8 mouse cellular contexts compared by ENCODE assay signal in the genomic region with DNA sequence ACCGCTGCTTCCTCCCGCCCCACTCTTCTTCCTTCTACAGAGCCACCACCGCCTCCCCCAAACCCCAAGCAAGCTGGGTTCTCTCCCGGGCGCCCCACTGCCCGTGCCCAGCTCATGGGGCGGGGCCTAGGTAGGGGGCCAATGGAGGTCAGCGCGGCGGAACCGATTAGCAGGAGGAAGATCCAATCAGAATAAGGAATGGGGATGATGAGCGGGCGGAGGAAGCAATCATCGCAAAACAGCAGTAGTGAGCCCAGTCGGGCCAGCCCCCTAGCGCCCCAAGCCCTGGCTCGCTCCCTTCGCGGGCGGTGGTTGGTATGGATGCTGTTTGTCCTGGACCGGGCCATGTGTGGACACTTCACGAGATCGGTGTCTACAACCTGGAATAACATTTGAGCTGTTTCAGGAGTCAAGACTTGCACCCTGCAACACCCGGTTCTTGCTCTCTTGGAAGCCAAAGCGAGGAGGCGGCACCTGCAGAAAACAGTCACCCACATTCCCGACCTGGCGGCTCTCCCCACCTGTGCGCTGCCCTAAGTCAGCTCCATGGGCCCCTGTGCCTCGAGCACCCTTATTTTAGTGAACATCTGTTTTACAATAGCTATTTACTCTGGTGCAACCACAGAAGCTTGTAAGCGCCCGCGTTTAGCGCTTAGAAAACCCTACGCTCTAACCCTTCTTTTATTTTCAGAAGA. TPM values are rescaled to one million over a fixed set of nuclear protein-coding genes. Genes with fewer than 3 reads are reported as not detected.
DNase-seq lines count a peak whose midpoint lies in the region; ATAC-seq and TF ChIP-seq lines count a peak whose summit lies in the region.

A gene (minus strand): TSS at position 129 of the 695 bp plus-strand sequence.

- H3K79me2 ChIP-seq in MEL (ENCODE audit: control insufficient read depth, insufficient read depth, low read length, poor library complexity), result no peaks in the 10 kb centered on the region

- ATAC-seq in forebrain, postnatal 0 days, result peak; percentile 97
- peak; percentile 98 for ATAC-seq in neural tube, embryonic 15.5 days (ENCODE audit: low FRiP score)

- 0 out of 2 replicates have a peak within 1 kb of the TSS, but pooled peaks have one; percentile 38 for H3K9ac ChIP-seq in MEL (ENCODE audit: control insufficient read depth, low read depth, low read length, poor library complexity, severe bottlenecking)
- H3K9ac ChIP-seq in forebrain, postnatal 0 days, result peak within 1 kb of the TSS; percentile 78
- H3K9ac ChIP-seq in neural tube, embryonic 15.5 days (replicated peaks), result peak within 1 kb of the TSS; percentile 83

- no peaks in the 10 kb centered on the region for H3K9me3 ChIP-seq in MEL (replicated peaks; ENCODE audit: insufficient read depth, low read length)
- no peaks in the 10 kb centered on the region for H3K9me3 ChIP-seq in forebrain, postnatal 0 days (ENCODE audit: low read length)
- H3K9me3 ChIP-seq in neural tube, embryonic 15.5 days (replicated peaks), result no peaks in the 10 kb centered on the region

- peak within 1 kb of the TSS in 1 of 2 experiments; percentile 57; a peak in 3 of 4 replicates for H3K4me3 ChIP-seq in MEL (ENCODE audit: control insufficient read depth in 1 of 2, insufficient read depth in 1 of 2, low read depth in 2 of 2, low read length in 2 of 2)
- H3K4me3 ChIP-seq in forebrain, postnatal 0 days (ENCODE audit: low read depth, low read length), result peak within 1 kb of the TSS; percentile 90
- H3K4me3 ChIP-seq in neural tube, embryonic 15.5 days (replicated peaks), result peak within 1 kb of the TSS; percentile 78

- peak within 1 kb of the TSS; percentile 88 for H3K4me2 ChIP-seq in forebrain, postnatal 0 days (ENCODE audit: low read depth)
- peak within 1 kb of the TSS; percentile 90 for H3K4me2 ChIP-seq in neural tube, embryonic 15.5 days

- intact Hi-C loops in heart, postnatal 36 days (cut with DNase I), result no loop called here

- TF ChIP-seq EP300 in MEL (IDR thresholded peaks at IDR 0.05; ENCODE audit: low read depth in 1 of 2, low read length in 2 of 2), result no peak

- no peak for TF ChIP-seq POLR2A in MEL (IDR thresholded peaks at IDR 0.05; ENCODE audit: control insufficient read depth in 1 of 2, insufficient read depth in 1 of 2, low read depth in 1 of 2, low read length in 2 of 2, poor library complexity in 1 of 2)

- no peak for TF ChIP-seq RAD21 in MEL (IDR thresholded peaks at IDR 0.05; ENCODE audit: low read depth, low read length)

- H3K36me3 ChIP-seq in MEL (ENCODE audit: control insufficient read depth in 1 of 2, insufficient read depth in 2 of 2, low read length in 2 of 2), result no peaks in the 10 kb centered on the region
- H3K36me3 ChIP-seq in forebrain, postnatal 0 days (ENCODE audit: insufficient read depth), result no peaks in the 10 kb centered on the region
- no peaks in the 10 kb centered on the region for H3K36me3 ChIP-seq in neural tube, embryonic 15.5 days

- no peak within 1 kb of the TSS for H3K27ac ChIP-seq in MEL (ENCODE audit: control insufficient read depth, low read depth, low read length)
- peak within 1 kb of the TSS; percentile 95 for H3K27ac ChIP-seq in forebrain, postnatal 0 days (ENCODE audit: low read depth, low read length)
- peak within 1 kb of the TSS; percentile 97 for H3K27ac ChIP-seq in neural tube, embryonic 15.5 days (replicated peaks)

- WGBS in forebrain, postnatal 0 days, result 2% methylated on average over 34 of the region's 35 CpGs
- under 1% methylated on average over 35 of the region's 35 CpGs for WGBS in neural tube, embryonic 15.5 days

- DNase-seq in MEL (ENCODE audit: low read depth, low spot score), result peak; percentile 87
- DNase-seq in cerebellum, adult 8-10 months, result peak; percentile 95
- peak; percentile 96 for DNase-seq in forebrain, postnatal 0 days
- DNase-seq in heart, postnatal 36 days, result peak; percentile 77 to 83
- DNase-seq in layer of hippocampus, adult 18-20 months (ENCODE audit: low spot score in 2 of 2), result peak; percentile 94 to 97
- peak; percentile 93 for DNase-seq in lung, adult 18-20 months
- peak; percentile 88 for DNase-seq in testis, postnatal 10 days (ENCODE audit: low spot score)

- no peak for TF ChIP-seq CTCF in MEL (IDR thresholded peaks at IDR 0.05 in 2 of 3, conservative IDR thresholded peaks at IDR 0.05 in 1 of 3; ENCODE audit: control insufficient read depth in 1 of 3, insufficient read depth in 1 of 3, low read depth in 2 of 3, low read length in 3 of 3, poor library complexity in 1 of 3, severe bottlenecking in 1 of 3)
- peak; percentile 34 for TF ChIP-seq CTCF in forebrain, postnatal 0 days (IDR thresholded peaks at IDR 0.05; ENCODE audit: low read depth)

- peaks cover 16 to 26% of the 10 kb centered on the region in 2 experiments for H3K27me3 ChIP-seq in MEL (ENCODE audit: control insufficient read depth in 1 of 2, insufficient read depth in 2 of 2, low read length in 2 of 2)
- H3K27me3 ChIP-seq in forebrain, postnatal 0 days (ENCODE audit: insufficient read depth, low read length), result no peaks in the 10 kb centered on the region
- H3K27me3 ChIP-seq in neural tube, embryonic 15.5 days (replicated peaks), result no peaks in the 10 kb centered on the region

- 0 out of 4 replicates have a peak, but pooled peaks cover 0 to 3% of the 10 kb centered on the region in 2 experiments for H3K4me1 ChIP-seq in MEL (ENCODE audit: control insufficient read depth in 1 of 2, insufficient read depth in 2 of 2, low read length in 2 of 2)
- H3K4me1 ChIP-seq in forebrain, postnatal 0 days (ENCODE audit: insufficient read depth), result 0 out of 2 replicates have a peak, but pooled peaks cover 4% of the 10 kb centered on the region
- H3K4me1 ChIP-seq in neural tube, embryonic 15.5 days, result peaks cover 20% of the 10 kb centered on the region

TF ChIP-seq in MEL, 35 proteins besides CTCF, POLR2A, EP300 and RAD21:
- no peak for TF ChIP-seq USF1 (IDR thresholded peaks at IDR 0.05; ENCODE audit: low read depth, low read length)
- no peak for TF ChIP-seq MAX (IDR thresholded peaks at IDR 0.05; ENCODE audit: low read length)
- no peak for TF ChIP-seq ZKSCAN1 (IDR thresholded peaks at IDR 0.05; ENCODE audit: low read depth, low read length)
- no peak for TF ChIP-seq MEF2A (IDR thresholded peaks at IDR 0.05; ENCODE audit: extremely low read depth, insufficient replicate concordance, low read depth, low read length, poor library complexity, severe bottlenecking)
- no peak for TF ChIP-seq NELFE (IDR thresholded peaks at IDR 0.05; ENCODE audit: low read depth, low read length)
- no peak for TF ChIP-seq JUND (IDR thresholded peaks at IDR 0.05; ENCODE audit: low read depth, low read length)
- TF ChIP-seq BHLHE40 (IDR thresholded peaks at IDR 0.05; ENCODE audit: borderline replicate concordance, low read depth, low read length), result no peak
- no peak for TF ChIP-seq TBP (IDR thresholded peaks at IDR 0.05; ENCODE audit: low read depth, low read length)
- no peak for TF ChIP-seq ELF1 (IDR thresholded peaks at IDR 0.05; ENCODE audit: low read depth, low read length)
- no peak for TF ChIP-seq MYB (IDR thresholded peaks at IDR 0.05; ENCODE audit: low read depth, low read length)
- TF ChIP-seq HCFC1 (IDR thresholded peaks at IDR 0.05; ENCODE audit: low read depth, low read length), result no peak
- TF ChIP-seq MAZ (IDR thresholded peaks at IDR 0.05; ENCODE audit: low read depth, low read length), result no peak
- no peak for TF ChIP-seq NRF1 (IDR thresholded peaks at IDR 0.05; ENCODE audit: insufficient read depth, low read depth, low read length, poor library complexity, severe bottlenecking)
- TF ChIP-seq KAT2A (conservative IDR thresholded peaks at IDR 0.05; ENCODE audit: low read depth, low read length), result no peak
- TF ChIP-seq ZC3H11A (IDR thresholded peaks at IDR 0.05; ENCODE audit: low read depth, low read length), result no peak
- no peak for TF ChIP-seq SMC3 (IDR thresholded peaks at IDR 0.05; ENCODE audit: low read depth, low read length)
- no peak for TF ChIP-seq ETS1 (IDR thresholded peaks at IDR 0.05; ENCODE audit: low read depth, low read length)
- TF ChIP-seq MYC (IDR thresholded peaks at IDR 0.05; ENCODE audit: low read depth, low read length), result no peak

RNA-seq across cellular contexts. Expression of the gene that starts here (rescaled TPM):
- total RNA-seq in MEL (2012; rRNA removed), result 0.04 TPM in 1 of 2 replicates, not detected in the other
- polyA plus RNA-seq in MEL (2012; ENCODE audit: insufficient read depth in 1 of 2, insufficient read length in 2 of 2, low read depth in 1 of 2, low replicate concordance in 2 of 2, missing spikeins in 1 of 2), result under 1 TPM in 1 of 2 experiments, not detected in 1; 0.15 TPM
- total RNA-seq in forebrain, postnatal 0 days (2014; rRNA removed), result 53.3 and 54.3 TPM in 2 replicates
- 10.3 and 15.7 TPM in 2 replicates for polyA plus RNA-seq in forebrain, postnatal 0 days (2015; fragmentation: Nextera tagmentation; extraction: Ambion mirVana)
- 100 to 1,000 TPM; 131 to 163 TPM for total RNA-seq in heart, postnatal 36 days (2021)
- total RNA-seq in layer of hippocampus, adult 18-20 months (2021), result 10 to 100 TPM; 33.5 to 37.9 TPM
- 20.2 and 24.1 TPM in 2 replicates for polyA plus RNA-seq in neural tube, embryonic 15.5 days (2015; fragmentation: Nextera tagmentation; extraction: Ambion mirVana)

Comparison
In these comparisons a context has a peak if more than half of its experiments do, and no peak if none do; other contexts are left out.
1. RNA of the gene that starts here (total RNA-seq): 131 to 163 TPM in heart, postnatal 36 days, 53.3 to 54.3 TPM in forebrain, postnatal 0 days and 33.5 to 37.9 TPM in layer of hippocampus, adult 18-20 months; 0.04 TPM in MEL; every median in the first group is over 10 times any median in the second.
2. Peak in DNase-seq and H3K9ac ChIP-seq in MEL; RNA of the gene not detected or under 1 TPM.
3. Peak in every context shown above with its lines, with median percentiles within 50 percentile points of each other: DNase-seq and H3K9ac ChIP-seq.